Mouse (Mus musculus) megakaryocyte, embryonic 14.5 days (primary cell): ENCODE measurements around the gene Hcrt.

Experiments
- FLI1 ChIP-seq: IDR thresholded peaks from 2 replicates; pipeline ENCODE4 v1.6.1; 2012; ENCODE audit warnings: low read length, inconsistent platforms, mixed read lengths
- GATA1 ChIP-seq: IDR thresholded peaks from 3 replicates; pipeline ENCODE4 v1.6.1; 2012; ENCODE audit warnings: mixed read lengths, low read length, inconsistent platforms, borderline replicate concordance

- TF ChIP-seq GATA1 (no peak), FLI1 (no peak)
These were observed 23.0 kb upstream of the Hcrt start for GRCm38 (mm10) chr11:100785774-100786173.
